Mouse (Mus musculus) retina, adult 2 months (tissue): Measurements from ENCODE around the gene Fam189a1.

Experiments
- DNase-seq: peaks from one replicate; pipeline ENCODE4 v3.0.0-alpha.2; 2012; ENCODE audit warnings: low read depth, low spot score

Fam189a1 gene

GRCm38 (mm10) chr7:64950771-64951099 is 205.6 kb downstream of the Fam189a1 start:
- no peak for DNase-seq

GRCm38 (mm10) chr7:64949910-64950770 is 206.2 kb downstream of the Fam189a1 start:
- peak; percentile 23 for DNase-seq

- DNase-seq = no peak
Measured at GRCm38 (mm10) chr7:64949465-64949864, 206.9 kb downstream of the Fam189a1 start.

- no peak for DNase-seq
Measured at GRCm38 (mm10) chr7:64944686-64945085, 211.7 kb downstream of the Fam189a1 start.

- DNase-seq = no peak
Measured at GRCm38 (mm10) chr7:64944175-64944574, 212.2 kb downstream of the Fam189a1 start.

- no peak for DNase-seq
Measured at GRCm38 (mm10) chr7:64936927-64937326, 219.4 kb downstream of the Fam189a1 start.

GRCm38 (mm10) chr7:64934115-64934514 is 222.3 kb downstream of the Fam189a1 start:
- DNase-seq = no peak

GRCm38 (mm10) chr7:64930980-64931379 is 225.4 kb downstream of the Fam189a1 start:
- DNase-seq = no peak

GRCm38 (mm10) chr7:64923918-64924317 is 232.5 kb downstream of the Fam189a1 start:
- no peak for DNase-seq

GRCm38 (mm10) chr7:64921189-64921588 is 235.2 kb downstream of the Fam189a1 start:
- DNase-seq = no peak

GRCm38 (mm10) chr7:64920735-64921134 is 235.6 kb downstream of the Fam189a1 start:
- DNase-seq = no peak

GRCm38 (mm10) chr7:64916654-64917053 is 239.7 kb downstream of the Fam189a1 start:
- DNase-seq = no peak

GRCm38 (mm10) chr7:64915121-64915520 is 241.2 kb downstream of the Fam189a1 start:
- DNase-seq = no peak

- DNase-seq = no peak
Measured at GRCm38 (mm10) chr7:64911945-64912344, 244.4 kb downstream of the Fam189a1 start.

GRCm38 (mm10) chr7:64910208-64910607 is 246.2 kb downstream of the Fam189a1 start:
- DNase-seq = no peak

GRCm38 (mm10) chr7:64906955-64907354 is 249.4 kb downstream of the Fam189a1 start:
- no peak for DNase-seq

- DNase-seq = no peak
Measured at GRCm38 (mm10) chr7:64905506-64905905, 250.9 kb downstream of the Fam189a1 start.

- no peak for DNase-seq
Measured at GRCm38 (mm10) chr7:64900249-64900648, 256.1 kb downstream of the Fam189a1 start.

GRCm38 (mm10) chr7:64896587-64896986 is 259.8 kb downstream of the Fam189a1 start:
- DNase-seq = no peak

- DNase-seq = no peak
Measured at GRCm38 (mm10) chr7:64895685-64896101, 260.7 kb downstream of the Fam189a1 start.

GRCm38 (mm10) chr7:64891139-64891538 is 265.2 kb downstream of the Fam189a1 start:
- no peak for DNase-seq

- no peak for DNase-seq
Measured at GRCm38 (mm10) chr7:64889919-64890318, 266.5 kb downstream of the Fam189a1 start.

- no peak for DNase-seq
Measured at GRCm38 (mm10) chr7:64884187-64884862, 272.0 kb downstream of the Fam189a1 start.
